Mouse (Mus musculus): Measurements from ENCODE around the gene Parp14.

Gene Parp14

DNA sequence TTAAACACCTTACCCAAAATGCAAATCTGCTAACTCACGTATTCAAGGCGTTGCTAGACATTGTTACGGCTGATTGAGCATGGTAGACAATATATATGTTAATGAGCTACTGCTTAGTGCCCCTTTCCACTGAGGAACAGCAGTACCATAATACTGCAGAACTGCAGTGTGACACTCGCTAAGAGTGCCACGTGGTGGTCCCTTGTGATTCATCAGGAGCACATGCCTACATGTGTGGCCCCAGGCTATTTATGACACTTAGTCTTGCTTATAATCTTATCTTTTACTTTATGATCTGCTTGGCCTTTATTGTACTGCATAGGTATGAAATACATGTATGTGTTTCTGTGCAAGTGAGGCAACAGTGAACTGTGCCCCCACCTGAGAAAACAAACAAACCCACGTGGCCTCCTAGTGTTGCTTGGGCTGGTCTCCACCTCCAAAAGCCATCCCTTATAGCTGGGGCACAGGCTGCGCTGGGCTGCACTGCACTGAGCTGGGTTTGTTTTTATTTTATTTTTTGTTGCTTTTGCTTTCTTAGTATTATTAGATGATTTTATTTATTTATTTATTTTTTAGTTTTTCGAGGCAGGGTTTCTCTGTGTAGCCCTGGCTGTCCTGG lies 83.7 kb downstream of the Parp14 start:
- DNase-seq (ENCODE audit: low read depth, low spot score), result no peak

DNA sequence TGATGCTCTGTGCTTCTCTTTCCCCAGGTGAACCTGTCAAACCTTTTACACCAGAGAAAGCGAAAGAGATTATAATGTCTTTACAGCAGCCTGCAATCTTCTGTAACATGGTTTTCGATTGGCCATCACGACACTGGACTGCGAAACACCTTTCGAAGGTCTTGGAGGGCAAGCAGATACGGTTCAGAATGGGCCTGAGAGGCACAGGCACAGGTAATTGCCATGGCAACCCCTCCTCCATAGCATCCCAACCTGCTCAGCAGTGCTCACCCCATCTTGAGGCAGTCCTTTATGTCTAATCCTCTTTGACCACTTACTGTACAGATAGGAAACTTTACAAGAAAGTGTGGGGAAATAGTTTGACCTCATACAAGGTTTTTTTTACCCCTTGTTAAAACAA lies 84.2 kb downstream of the Parp14 start:
- DNase-seq (ENCODE audit: low read depth, low spot score), result no peak

GRCm38 (mm10) chr16:35784134-35784725 lies 87.1 kb downstream of the Parp14 start:
- no peak for DNase-seq (ENCODE audit: low read depth, low spot score)

DNA sequence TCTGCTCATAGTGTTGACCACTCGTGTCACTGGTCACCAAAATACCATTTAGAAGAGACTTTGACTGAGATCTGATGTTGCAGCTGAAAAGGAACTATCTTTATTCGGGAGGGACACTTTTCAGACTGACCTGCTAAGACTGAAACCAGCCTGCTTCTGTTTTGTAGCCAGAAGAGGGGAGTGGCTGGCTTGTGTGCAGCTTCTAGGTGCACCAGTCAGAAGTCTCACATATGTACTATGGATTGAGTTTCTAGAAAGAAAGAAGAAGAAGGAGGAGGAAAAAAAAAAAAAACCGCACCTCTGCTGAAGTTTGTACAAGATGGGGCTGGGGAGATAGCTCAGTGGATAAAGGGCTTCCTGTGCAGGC lies 88.2 kb downstream of the Parp14 start:
- DNase-seq (ENCODE audit: low read depth, low spot score), result no peak

All from WW6 (cell line).